Mouse (Mus musculus): Measurements from ENCODE around the gene Gtf3c5. TPM values are rescaled to one million over a fixed set of nuclear protein-coding genes. Genes with fewer than 3 reads are reported as not detected.

Gtf3c5 gene
- polyA plus RNA-seq, 1 experiment from 2014 or later, result 30.5 TPM

DNA sequence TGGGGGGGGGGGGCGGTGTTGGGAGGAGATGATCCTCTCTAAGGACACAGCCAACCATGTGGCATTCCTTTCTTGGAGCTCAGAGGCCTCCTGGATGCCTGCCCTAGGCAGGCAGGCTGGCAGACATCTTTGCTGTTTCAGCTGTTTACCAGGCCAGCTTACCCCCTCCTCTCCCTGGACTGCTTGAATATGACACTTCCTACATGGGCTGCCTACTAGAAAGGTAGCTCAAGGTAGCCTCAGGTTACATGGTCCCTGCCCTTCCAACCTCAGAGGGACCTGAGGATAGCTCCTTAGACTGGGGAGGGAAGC, 44.8 kb downstream of the Gtf3c5 start:
- 78% methylated on average over 1 of the region's 1 CpGs for WGBS
- no peaks in the 10 kb centered on the region for H3K9me3 ChIP-seq (ENCODE audit: control insufficient read depth, low read depth, low read length)
- peaks cover 18% of the 10 kb centered on the region for H3K36me3 ChIP-seq (ENCODE audit: control insufficient read depth, insufficient read depth, low read length)
- H3K27me3 ChIP-seq (ENCODE audit: control insufficient read depth, insufficient read depth, low read length), result no peaks in the 10 kb centered on the region
- H3K4me1 ChIP-seq (ENCODE audit: control insufficient read depth, insufficient read depth, low read length), result peaks cover 68% of the 10 kb centered on the region
- ATAC-seq (ENCODE audit: insufficient number of reproducible peaks, insufficient read depth, low FRiP score, low read depth), result no peak
- H3K4me2 ChIP-seq (replicated peaks; ENCODE audit: low read depth, low read length), result no peak overlapping the region
- no peak overlapping the region for H3K4me3 ChIP-seq (ENCODE audit: low read depth, low read length)
- no peak overlapping the region for H3K9ac ChIP-seq (replicated peaks; ENCODE audit: low read depth, low read length)
- H3K27ac ChIP-seq (ENCODE audit: low read length), result peak overlapping the region; percentile 78; the same call in 1 of the 2 replicates

DNA sequence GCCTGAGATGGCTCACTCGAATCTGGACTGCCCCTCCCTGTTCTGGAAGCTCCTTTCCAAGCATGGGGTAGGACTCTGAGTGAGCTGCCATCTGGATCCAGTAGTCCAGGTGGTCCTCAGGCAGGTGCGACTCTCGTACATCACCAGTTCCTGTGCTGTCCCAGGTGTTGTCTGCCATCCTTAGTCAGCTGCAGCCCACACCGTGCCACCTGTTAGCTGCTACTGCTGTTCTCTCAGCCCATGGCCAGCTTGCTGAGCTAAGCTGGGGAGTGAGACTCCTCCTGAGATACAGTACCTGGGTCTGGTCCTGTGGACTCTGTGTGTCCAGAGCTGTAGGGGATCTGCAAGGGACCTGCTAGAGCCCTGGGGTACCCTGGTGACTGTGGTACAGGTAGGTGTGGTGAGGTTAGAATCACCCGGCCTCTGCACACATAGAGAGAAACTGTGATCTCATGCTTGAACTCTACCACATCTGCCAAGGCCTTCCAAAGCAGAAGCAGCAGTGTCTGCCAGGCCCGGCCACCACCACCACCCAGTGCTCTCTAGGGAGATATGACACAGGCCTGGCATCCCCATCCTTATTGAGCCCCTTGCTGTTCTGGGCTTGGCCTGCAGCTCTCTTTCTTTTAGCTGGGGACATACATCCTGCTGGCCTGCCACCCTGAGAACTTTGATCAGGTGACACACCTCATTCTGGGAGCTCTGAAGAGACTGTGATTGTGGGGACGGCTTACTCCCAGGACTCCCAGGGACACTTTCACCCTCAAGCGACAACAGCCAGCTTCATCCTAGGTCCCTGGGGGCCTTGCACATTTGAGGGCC, 45.3 kb downstream of the Gtf3c5 start:
- H3K27ac ChIP-seq (ENCODE audit: low read length), result peak overlapping the region; percentile 78; the same call in 1 of the 2 replicates
- no peak overlapping the region for H3K4me3 ChIP-seq (ENCODE audit: low read depth, low read length)
- no peak for ATAC-seq (ENCODE audit: insufficient number of reproducible peaks, insufficient read depth, low FRiP score, low read depth)
- peaks cover 68% of the 10 kb centered on the region for H3K4me1 ChIP-seq (ENCODE audit: control insufficient read depth, insufficient read depth, low read length)
- WGBS, result 70% methylated on average over 8 of the region's 8 CpGs
- no peaks in the 10 kb centered on the region for H3K9me3 ChIP-seq (ENCODE audit: control insufficient read depth, low read depth, low read length)
- H3K4me2 ChIP-seq (replicated peaks; ENCODE audit: low read depth, low read length), result no peak overlapping the region
- H3K27me3 ChIP-seq (ENCODE audit: control insufficient read depth, insufficient read depth, low read length), result no peaks in the 10 kb centered on the region
- peaks cover 12% of the 10 kb centered on the region for H3K36me3 ChIP-seq (ENCODE audit: control insufficient read depth, insufficient read depth, low read length)
- no peak overlapping the region for H3K9ac ChIP-seq (replicated peaks; ENCODE audit: low read depth, low read length)

DNA sequence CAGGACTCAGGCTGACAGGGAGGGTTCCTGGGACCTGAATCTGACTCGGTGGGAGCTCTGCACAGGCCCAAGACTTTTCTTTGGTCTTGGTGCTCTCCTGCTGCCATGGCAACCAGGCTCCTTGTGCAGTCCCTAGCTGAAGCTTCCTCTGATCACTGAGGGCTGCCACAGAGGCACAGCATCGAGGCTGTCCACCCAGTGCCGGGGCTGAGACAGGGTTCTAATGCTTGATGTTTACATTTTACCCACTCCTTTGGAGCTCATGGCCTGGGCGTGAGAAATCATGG, 46.0 kb downstream of the Gtf3c5 start:
- Histone ChIP-seq H3K4me2 (replicated peaks; ENCODE audit: low read depth, low read length) (no peak overlapping the region), H3K27me3 (ENCODE audit: control insufficient read depth, insufficient read depth, low read length) (no peaks in the 10 kb centered on the region), H3K4me3 (ENCODE audit: low read depth, low read length) (no peak overlapping the region), H3K9me3 (ENCODE audit: control insufficient read depth, low read depth, low read length) (no peaks in the 10 kb centered on the region), H3K4me1 (ENCODE audit: control insufficient read depth, insufficient read depth, low read length) (peaks cover 73% of the 10 kb centered on the region), H3K36me3 (ENCODE audit: control insufficient read depth, insufficient read depth, low read length) (peaks cover 8% of the 10 kb centered on the region), H3K9ac (replicated peaks; ENCODE audit: low read depth, low read length) (no peak overlapping the region), H3K27ac (ENCODE audit: low read length) (no peak overlapping the region)
- no peak for ATAC-seq (ENCODE audit: insufficient number of reproducible peaks, insufficient read depth, low FRiP score, low read depth)
- WGBS, result 39% methylated on average over 4 of the region's 4 CpGs

DNA sequence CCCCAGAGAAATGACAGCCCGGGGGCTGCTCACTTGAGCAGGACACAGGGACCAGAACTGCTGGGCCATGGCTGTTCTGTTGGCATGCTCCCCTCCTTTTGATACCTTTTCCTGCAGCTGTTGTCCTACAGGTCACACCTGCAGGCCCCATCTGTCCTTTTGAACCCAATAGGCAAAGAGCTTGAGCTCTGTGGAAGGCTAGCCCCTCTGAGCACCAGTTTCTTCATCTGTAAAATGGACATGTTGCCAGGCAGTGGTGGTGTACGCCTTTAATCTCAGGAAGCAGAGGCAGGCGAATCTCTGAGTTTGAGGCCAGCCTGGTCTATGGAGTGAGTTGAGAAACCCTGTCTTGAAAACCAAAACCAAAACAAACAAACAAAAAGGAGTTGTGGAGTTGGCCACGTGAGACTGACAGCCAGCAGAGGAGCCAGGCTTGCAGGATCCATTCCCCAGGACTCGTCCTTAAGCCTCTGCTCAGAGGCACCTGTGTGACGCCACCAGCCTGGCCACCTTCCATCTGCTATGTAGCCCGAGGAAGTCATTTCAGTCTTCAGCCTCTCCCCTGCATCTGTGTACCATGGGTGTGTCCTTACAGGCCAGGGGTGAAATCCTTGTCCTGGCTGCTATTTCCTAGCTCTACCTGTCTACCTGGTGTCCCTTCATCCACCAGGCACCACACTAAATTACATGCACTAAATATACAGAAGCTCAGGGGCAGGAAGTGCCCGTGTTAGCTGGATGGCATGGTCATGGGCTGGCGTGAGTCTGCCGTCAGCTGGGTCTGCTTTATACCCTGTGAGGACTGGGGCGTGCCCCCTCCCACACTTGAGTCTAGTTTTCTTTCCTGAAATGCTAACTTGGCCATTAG, 46.6 kb downstream of the Gtf3c5 start:
- H3K4me2 ChIP-seq (replicated peaks; ENCODE audit: low read depth, low read length), result no peak overlapping the region
- no peak for ATAC-seq (ENCODE audit: insufficient number of reproducible peaks, insufficient read depth, low FRiP score, low read depth)
- H3K9me3 ChIP-seq (ENCODE audit: control insufficient read depth, low read depth, low read length), result no peaks in the 10 kb centered on the region
- H3K36me3 ChIP-seq (ENCODE audit: control insufficient read depth, insufficient read depth, low read length), result peaks cover 2% of the 10 kb centered on the region
- H3K9ac ChIP-seq (replicated peaks; ENCODE audit: low read depth, low read length), result no peak overlapping the region
- no peaks in the 10 kb centered on the region for H3K27me3 ChIP-seq (ENCODE audit: control insufficient read depth, insufficient read depth, low read length)
- peak overlapping the region; percentile 1; the same call in 1 of the 2 replicates for H3K27ac ChIP-seq (ENCODE audit: low read length)
- 70% methylated on average over 11 of the region's 11 CpGs for WGBS
- H3K4me1 ChIP-seq (ENCODE audit: control insufficient read depth, insufficient read depth, low read length), result peaks cover 73% of the 10 kb centered on the region
- H3K4me3 ChIP-seq (ENCODE audit: low read depth, low read length), result no peak overlapping the region

DNA sequence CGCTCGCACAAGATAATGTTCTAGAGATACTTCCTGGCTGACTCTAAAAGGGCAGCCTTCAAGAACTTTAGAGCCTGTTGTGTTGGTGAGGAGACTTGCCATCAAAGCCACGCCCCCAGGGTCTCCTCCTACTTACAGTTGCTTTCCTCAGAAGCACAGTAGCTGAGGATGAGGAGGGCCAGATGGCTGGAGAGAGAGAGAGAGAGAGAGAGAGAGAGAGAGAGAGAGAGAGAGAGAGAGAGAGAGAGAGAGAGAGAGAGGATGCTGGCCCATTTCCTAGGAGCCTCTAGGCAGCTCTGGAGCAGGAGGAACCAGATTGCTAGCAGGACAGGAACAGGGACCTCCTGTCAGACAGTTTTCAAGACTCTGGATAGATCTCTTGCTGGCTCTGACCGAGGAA, 47.4 kb downstream of the Gtf3c5 start:
- ATAC-seq (ENCODE audit: insufficient number of reproducible peaks, insufficient read depth, low FRiP score, low read depth), result no peak
- 50% methylated on average over 4 of the region's 4 CpGs for WGBS

DNA sequence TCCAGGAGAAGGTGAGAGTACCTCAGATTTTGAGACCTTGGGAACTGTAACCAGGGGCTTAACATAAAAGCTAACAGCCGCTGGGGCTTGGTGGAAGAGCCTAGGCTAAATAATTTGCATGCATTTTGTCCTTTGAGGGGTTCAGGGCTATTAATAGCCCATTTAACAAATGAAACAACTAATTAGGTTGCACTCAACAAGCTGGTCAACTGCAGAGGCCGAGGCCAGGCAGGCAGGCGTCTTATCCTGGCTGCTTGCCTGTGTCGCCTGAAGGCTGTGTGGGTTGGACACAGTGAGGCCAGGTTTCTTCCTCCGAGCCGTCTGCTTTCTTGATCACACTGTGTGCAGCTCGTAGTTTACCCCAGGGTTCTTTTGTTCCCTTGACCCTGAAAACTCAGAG, 47.9 kb downstream of the Gtf3c5 start:
- Histone ChIP-seq H3K9me3 (ENCODE audit: control insufficient read depth, low read depth, low read length) (no peaks in the 10 kb centered on the region), H3K4me3 (ENCODE audit: low read depth, low read length) (no peak overlapping the region), H3K36me3 (ENCODE audit: control insufficient read depth, insufficient read depth, low read length) (no peaks in the 10 kb centered on the region; the same call in 1 of the 2 replicates), H3K4me2 (replicated peaks; ENCODE audit: low read depth, low read length) (peak overlapping the region; percentile 53; the same call in 1 of the 2 replicates), H3K27me3 (ENCODE audit: control insufficient read depth, insufficient read depth, low read length) (no peaks in the 10 kb centered on the region), H3K27ac (ENCODE audit: low read length) (peak overlapping the region; percentile 23; the same call in 1 of the 2 replicates), H3K9ac (replicated peaks; ENCODE audit: low read depth, low read length) (no peak overlapping the region), H3K4me1 (ENCODE audit: control insufficient read depth, insufficient read depth, low read length) (peaks cover 70% of the 10 kb centered on the region)
- ATAC-seq (ENCODE audit: insufficient number of reproducible peaks, insufficient read depth, low FRiP score, low read depth), result no peak
- 56% methylated on average over 7 of the region's 7 CpGs for WGBS

More for the DNA sequence above, 47.4 kb downstream of the Gtf3c5 start:
- Histone ChIP-seq H3K4me2 (replicated peaks; ENCODE audit: low read depth, low read length) (peak overlapping the region; percentile 53; the same call in 1 of the 2 replicates), H3K27me3 (ENCODE audit: control insufficient read depth, insufficient read depth, low read length) (no peaks in the 10 kb centered on the region), H3K36me3 (ENCODE audit: control insufficient read depth, insufficient read depth, low read length) (no peaks in the 10 kb centered on the region; the same call in 1 of the 2 replicates), H3K9me3 (ENCODE audit: control insufficient read depth, low read depth, low read length) (no peaks in the 10 kb centered on the region), H3K4me3 (ENCODE audit: low read depth, low read length) (no peak overlapping the region), H3K4me1 (ENCODE audit: control insufficient read depth, insufficient read depth, low read length) (peaks cover 73% of the 10 kb centered on the region), H3K9ac (replicated peaks; ENCODE audit: low read depth, low read length) (no peak overlapping the region), H3K27ac (ENCODE audit: low read length) (peak overlapping the region; percentile 23; the same call in 1 of the 2 replicates)

DNA sequence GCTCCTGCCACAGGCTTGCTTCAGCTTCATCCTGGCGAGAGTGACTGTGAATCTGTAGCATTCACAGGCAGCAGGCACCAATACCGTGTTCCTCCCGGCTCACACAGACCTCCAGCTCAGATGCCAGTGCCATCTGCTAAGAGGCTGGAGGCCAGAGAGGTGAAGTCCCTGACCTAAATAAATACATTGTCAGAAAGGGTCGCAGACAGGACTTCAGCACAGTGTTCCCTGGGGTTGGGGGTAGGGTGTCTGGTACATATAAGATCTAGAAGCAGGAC, 48.3 kb downstream of the Gtf3c5 start:
- H3K4me3 ChIP-seq (ENCODE audit: low read depth, low read length), result peak overlapping the region; percentile 65; the same call in 1 of the 2 replicates
- H3K9me3 ChIP-seq (ENCODE audit: control insufficient read depth, low read depth, low read length), result no peaks in the 10 kb centered on the region
- no peak for ATAC-seq (ENCODE audit: insufficient number of reproducible peaks, insufficient read depth, low FRiP score, low read depth)

DNA sequence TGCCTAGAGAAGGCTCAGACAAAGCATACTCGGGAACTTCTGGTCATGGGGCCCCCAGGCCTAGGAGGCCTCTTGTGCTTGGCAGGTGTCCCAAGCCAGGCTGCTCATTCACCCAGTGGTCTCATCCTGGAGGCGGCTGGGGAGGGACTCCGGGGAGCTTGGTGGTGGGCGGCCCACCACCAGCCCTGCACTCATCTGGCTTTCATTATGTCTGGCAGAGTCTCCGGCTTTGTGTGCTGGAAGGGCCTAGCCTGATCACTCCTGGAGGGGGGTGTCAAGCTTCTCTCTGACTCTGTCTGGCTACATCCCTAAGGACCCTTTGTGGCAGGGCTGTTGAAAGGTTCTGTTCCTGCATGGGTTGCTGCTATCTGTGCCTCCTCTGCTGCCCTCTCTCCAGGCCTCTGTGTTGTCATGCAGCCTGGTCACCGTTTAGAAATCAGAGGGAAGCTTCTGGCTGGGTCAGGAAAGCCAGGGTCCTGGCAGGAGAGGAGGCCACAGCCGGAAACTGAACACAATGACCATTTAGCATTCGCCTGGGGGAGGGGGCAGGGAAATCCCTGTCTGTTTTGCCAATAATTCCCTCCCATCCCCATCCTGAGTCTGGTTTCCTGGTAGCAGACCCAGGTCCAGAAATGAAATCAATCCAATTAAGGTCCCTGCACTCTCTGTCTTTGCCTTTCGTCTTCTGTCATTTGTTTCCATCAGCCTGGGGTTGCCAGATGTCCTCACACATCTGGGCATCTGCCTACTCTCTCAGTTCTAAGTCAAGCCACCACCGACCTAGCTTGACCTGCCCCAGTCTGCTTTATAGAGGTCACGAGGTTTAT, 48.9 kb downstream of the Gtf3c5 start:
- Histone ChIP-seq H3K9me3 (ENCODE audit: control insufficient read depth, low read depth, low read length) (no peaks in the 10 kb centered on the region), H3K4me3 (ENCODE audit: low read depth, low read length) (peak overlapping the region; percentile 65), H3K9ac (replicated peaks; ENCODE audit: low read depth, low read length) (peak overlapping the region; percentile 14; the same call in 1 of the 2 replicates), H3K4me1 (ENCODE audit: control insufficient read depth, insufficient read depth, low read length) (peaks cover 69% of the 10 kb centered on the region), H3K36me3 (ENCODE audit: control insufficient read depth, insufficient read depth, low read length) (no peaks in the 10 kb centered on the region), H3K27me3 (ENCODE audit: control insufficient read depth, insufficient read depth, low read length) (no peaks in the 10 kb centered on the region), H3K27ac (ENCODE audit: low read length) (peak overlapping the region; percentile 87), H3K4me2 (replicated peaks; ENCODE audit: low read depth, low read length) (peak overlapping the region; percentile 53)
- ATAC-seq (ENCODE audit: insufficient number of reproducible peaks, insufficient read depth, low FRiP score, low read depth), result peak; percentile 34
- 38% methylated on average over 11 of the region's 11 CpGs for WGBS

More for the DNA sequence above, 48.3 kb downstream of the Gtf3c5 start:
- Histone ChIP-seq H3K27ac (ENCODE audit: low read length) (peak overlapping the region; percentile 23; the same call in 1 of the 2 replicates), H3K36me3 (ENCODE audit: control insufficient read depth, insufficient read depth, low read length) (no peaks in the 10 kb centered on the region), H3K27me3 (ENCODE audit: control insufficient read depth, insufficient read depth, low read length) (no peaks in the 10 kb centered on the region), H3K4me2 (replicated peaks; ENCODE audit: low read depth, low read length) (peak overlapping the region; percentile 53; the same call in 1 of the 2 replicates), H3K4me1 (ENCODE audit: control insufficient read depth, insufficient read depth, low read length) (peaks cover 70% of the 10 kb centered on the region), H3K9ac (replicated peaks; ENCODE audit: low read depth, low read length) (0 out of 2 replicates have a peak overlapping the region, but pooled peaks have one; percentile 14)
- WGBS, result 36% methylated on average over 4 of the region's 4 CpGs

Measured in stomach, embryonic 14.5 days (tissue).